Mouse (Mus musculus): ENCODE results near the gene Rxrb.

Rxrb gene

GRCm38 (mm10) chr17:34057224-34057623 lies 25.6 kb downstream of the Rxrb start:
- no peak for DNase-seq (ENCODE audit: low spot score)

GRCm38 (mm10) chr17:34068864-34069263 lies 37.3 kb downstream of the Rxrb start:
- DNase-seq (ENCODE audit: low spot score), result no peak

- no peak for DNase-seq (ENCODE audit: low spot score)
Measured at GRCm38 (mm10) chr17:34072091-34072490, 40.5 kb downstream of the Rxrb start.

GRCm38 (mm10) chr17:34075271-34075670 lies 43.7 kb downstream of the Rxrb start:
- DNase-seq (ENCODE audit: low spot score), result peak; percentile 73

GRCm38 (mm10) chr17:34077549-34077948 lies 45.9 kb downstream of the Rxrb start:
- DNase-seq (ENCODE audit: low spot score), result peak; percentile 69

GRCm38 (mm10) chr17:34078148-34078547 lies 46.5 kb downstream of the Rxrb start:
- no peak for DNase-seq (ENCODE audit: low spot score)

- DNase-seq (ENCODE audit: low spot score), result no peak
Measured at GRCm38 (mm10) chr17:34079002-34079401, 47.4 kb downstream of the Rxrb start.

GRCm38 (mm10) chr17:34079621-34080020 lies 48.0 kb downstream of the Rxrb start:
- peak; percentile 52 for DNase-seq (ENCODE audit: low spot score)

- no peak for DNase-seq (ENCODE audit: low spot score)
Measured at GRCm38 (mm10) chr17:34083104-34083503, 51.5 kb downstream of the Rxrb start.

- no peak for DNase-seq (ENCODE audit: low spot score)
Measured at GRCm38 (mm10) chr17:34087386-34087785, 55.8 kb downstream of the Rxrb start.
